Mouse (Mus musculus) embryonic stem cell, embryonic (primary cell): ENCODE data around the gene Mrm3.

Experiments
- CTCF ChIA-PET, 4 experiments: fragments of 300-600 bp in 2 of 4; fragments of 350-600 bp in 2 of 4; sonication (Branson Sonifier 250); formaldehyde crosslinking; loops; one replicate each; lab custom pipeline; 2022; ENCODE audit warnings: inconsistent platforms in 2 of 4; lab: Charles Lee
- POLR2A ChIA-PET, 4 experiments: fragments of 300-600 bp in 2 of 4; fragments of 350-600 bp in 2 of 4; sonication (Branson Sonifier 250); formaldehyde crosslinking; loops; one replicate each; lab custom pipeline; 2022; ENCODE audit warnings: antibody characterized with exemption in 4 of 4, inconsistent platforms in 1 of 4; lab: Charles Lee

Gene Mrm3

DNA sequence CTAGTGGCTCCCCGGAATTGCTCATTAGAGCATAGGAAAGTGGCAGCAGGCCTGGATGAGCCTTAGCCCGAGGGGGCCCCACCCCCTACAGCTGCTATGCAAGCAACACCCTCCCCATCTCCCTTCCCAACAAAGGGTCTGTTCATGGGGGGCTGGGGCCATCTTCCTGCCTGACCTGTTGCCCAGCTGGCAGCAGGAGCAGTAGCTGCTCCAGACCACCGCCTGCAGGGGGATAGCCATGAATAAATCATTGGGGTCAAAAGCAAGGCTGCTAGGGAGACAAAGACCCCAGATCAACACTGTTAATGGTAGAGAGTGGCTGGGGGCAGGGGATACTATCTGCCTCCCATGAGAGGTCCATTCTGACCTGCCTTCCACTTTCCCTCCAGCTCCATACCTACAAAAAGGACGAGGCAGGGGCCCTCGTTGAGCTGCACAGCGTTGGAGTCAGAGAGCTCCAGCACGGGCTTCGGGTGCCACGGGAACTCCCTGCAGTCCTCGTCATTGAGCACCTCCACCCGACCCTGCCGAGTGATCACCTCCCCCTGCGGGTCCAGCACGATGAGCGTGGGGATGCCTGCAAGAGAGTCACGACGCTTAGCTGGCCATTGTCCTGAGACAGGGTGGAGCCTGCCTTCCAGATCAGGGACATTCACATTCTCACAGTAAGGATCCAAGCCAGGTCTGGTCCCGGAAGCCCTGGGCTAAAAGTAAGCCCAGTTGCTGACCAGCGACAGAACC lies 19.3 kb downstream of the Mrm3 start:
- CTCF ChIA-PET = interaction anchor here (0.6 to 5.0 kb wide), 15 partner anchors 9 to 461 kb away, joined by 3 to 21 read pairs (median 4); partner anchors contain the start of genes Timm22 (in 2 of the 4) and Nxn (in 1 of the 4)
- POLR2A ChIA-PET = interaction anchor here (0.5 to 4.3 kb wide), 40 partner anchors 9 to 206 kb away, joined by 3 to 18 read pairs (median 4); partner anchors contain the start of genes Timm22 (in 2 of the 4) and Nxn (in 1 of the 4)

DNA sequence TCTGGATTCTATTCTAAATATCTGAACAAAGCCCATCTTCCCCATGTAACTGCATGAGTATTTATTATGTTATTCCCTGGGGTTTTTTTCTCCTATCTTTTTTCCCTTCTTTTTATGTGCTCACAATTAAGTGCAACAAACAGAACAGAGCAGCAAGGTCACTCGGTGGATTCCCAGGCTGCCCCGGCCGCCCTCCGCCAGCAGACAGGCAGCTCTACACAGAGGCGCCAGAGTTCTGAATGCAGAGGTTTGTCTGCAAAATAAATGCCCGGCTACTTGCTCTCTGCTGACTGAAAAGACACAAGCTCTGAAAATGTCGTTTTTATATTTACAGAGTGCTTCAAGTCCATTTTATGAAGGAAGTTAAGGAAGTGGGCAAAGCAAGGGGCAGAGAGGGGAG lies 24.0 kb downstream of the Mrm3 start:
- ChIA-PET POLR2A (interaction anchor here in 2 of 4 experiments (0.6 to 2.3 kb wide), 7 partner anchors 10 to 294 kb away, joined by 3 to 10 read pairs (median 5); partner anchors contain the start of genes Glod4 (in 1 of the 2) and Mrm3 (in 1 of the 2)), CTCF (interaction anchor here in 1 of 4 experiments (0.6 to 1.3 kb wide), 2 partner anchors 74 to 131 kb away, joined by 3 read pairs; partner anchors contain the start of gene Nxn)

DNA sequence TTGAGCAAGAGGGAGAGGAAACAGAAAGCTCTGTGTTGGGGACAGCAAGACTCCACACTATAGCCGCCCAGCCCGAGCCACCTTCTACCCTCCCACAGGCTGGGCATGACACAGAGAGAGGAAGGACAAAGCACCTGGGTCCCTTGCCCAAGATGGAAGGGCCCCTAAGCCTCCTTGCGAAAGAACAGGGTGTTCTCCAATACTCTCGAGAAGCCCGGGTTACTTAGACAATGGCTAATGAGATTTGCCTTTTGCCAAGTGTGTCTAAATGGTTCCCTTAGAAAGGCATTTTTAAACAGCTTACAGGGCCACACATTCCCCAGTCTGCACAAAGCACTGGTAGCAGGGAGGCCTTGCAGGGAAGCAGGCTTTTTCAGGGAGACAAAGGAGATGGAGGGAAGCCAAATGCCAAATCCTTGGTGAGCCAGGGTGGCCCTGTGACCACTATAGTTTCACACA lies 24.5 kb downstream of the Mrm3 start:
- CTCF ChIA-PET = interaction anchor here in 1 of 4 experiments (0.6 kb wide), 2 partner anchors 74 to 138 kb away, joined by 3 read pairs; partner anchors contain the start of gene Timm22
- POLR2A ChIA-PET = interaction anchor here in 3 of 4 experiments (0.7 to 2.3 kb wide), 12 partner anchors 8 to 125 kb away, joined by 3 to 10 read pairs (median 4); partner anchors contain the start of genes Glod4 (in 1 of the 3) and Mrm3 (in 1 of the 3)

DNA sequence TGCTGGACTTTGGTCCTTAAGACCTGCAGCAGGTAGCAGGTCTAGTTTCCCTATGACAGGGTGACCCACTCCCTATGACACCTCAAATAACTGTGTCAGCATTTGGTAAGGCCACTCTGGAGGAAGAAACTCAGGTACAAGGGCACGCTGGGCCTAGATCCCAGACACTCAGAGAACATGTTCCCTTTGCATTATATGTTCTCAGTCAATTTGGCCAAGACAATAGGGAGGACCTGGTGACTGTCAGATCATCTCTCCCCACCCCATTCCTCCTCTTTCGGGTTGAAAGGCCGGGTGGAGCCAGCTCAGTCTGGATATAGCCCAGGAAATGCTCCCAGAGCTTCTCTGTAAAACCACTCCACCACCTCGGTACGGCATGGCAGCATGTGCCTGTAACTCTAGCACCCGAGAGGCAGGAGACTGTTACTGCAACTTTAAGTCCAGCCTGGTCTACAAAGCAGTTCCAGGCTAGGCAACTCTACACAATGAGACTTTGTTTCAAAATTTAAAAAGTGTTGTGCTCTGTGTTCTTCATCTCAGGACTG lies 25.1 kb downstream of the Mrm3 start:
- ChIA-PET CTCF (interaction anchor here in 1 of 4 experiments (0.6 kb wide), 1 partner anchor 138 kb away, joined by 3 read pairs; the partner anchor contains the start of gene Timm22), POLR2A (interaction anchor here in 3 of 4 experiments (0.7 to 2.3 kb wide), 11 partner anchors 9 to 124 kb away, joined by 3 to 10 read pairs (median 4); partner anchors contain the start of genes Glod4 (in 1 of the 3) and Mrm3 (in 1 of the 3))

DNA sequence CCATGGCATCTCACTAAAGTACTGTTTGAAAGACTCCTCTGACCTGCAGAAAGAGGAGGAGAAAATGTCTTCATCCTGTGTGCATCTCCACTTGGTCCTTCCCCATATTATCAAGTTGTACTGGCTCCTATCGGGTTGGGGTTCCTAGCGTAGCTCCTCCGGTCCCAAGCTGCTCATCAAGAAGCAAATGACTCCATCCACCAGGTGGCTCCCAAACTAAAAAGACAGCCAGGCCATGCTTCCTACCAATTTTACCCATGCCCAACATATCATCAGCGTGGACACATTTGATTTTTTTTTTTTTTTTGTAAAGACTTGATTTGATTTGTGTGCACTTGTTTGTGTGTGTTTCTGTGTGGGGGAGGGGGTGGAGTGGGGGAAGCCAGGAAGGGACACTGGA lies 28.9 kb downstream of the Mrm3 start:
- ChIA-PET POLR2A (interaction anchor here in 3 of 4 experiments (0.6 to 4.4 kb wide), 18 partner anchors 9 to 1032 kb away, joined by 3 to 16 read pairs (median 4); partner anchors contain the start of gene Nxn (in 2 of the 3)), CTCF (interaction anchor here (0.6 to 2.7 kb wide), 57 partner anchors 8 to 1224 kb away, joined by 3 to 35 read pairs (median 5); partner anchors contain the start of genes Timm22 (in 4 of the 4), Nxn (in 3 of the 4) and Gemin4 (in 1 of the 4))

DNA sequence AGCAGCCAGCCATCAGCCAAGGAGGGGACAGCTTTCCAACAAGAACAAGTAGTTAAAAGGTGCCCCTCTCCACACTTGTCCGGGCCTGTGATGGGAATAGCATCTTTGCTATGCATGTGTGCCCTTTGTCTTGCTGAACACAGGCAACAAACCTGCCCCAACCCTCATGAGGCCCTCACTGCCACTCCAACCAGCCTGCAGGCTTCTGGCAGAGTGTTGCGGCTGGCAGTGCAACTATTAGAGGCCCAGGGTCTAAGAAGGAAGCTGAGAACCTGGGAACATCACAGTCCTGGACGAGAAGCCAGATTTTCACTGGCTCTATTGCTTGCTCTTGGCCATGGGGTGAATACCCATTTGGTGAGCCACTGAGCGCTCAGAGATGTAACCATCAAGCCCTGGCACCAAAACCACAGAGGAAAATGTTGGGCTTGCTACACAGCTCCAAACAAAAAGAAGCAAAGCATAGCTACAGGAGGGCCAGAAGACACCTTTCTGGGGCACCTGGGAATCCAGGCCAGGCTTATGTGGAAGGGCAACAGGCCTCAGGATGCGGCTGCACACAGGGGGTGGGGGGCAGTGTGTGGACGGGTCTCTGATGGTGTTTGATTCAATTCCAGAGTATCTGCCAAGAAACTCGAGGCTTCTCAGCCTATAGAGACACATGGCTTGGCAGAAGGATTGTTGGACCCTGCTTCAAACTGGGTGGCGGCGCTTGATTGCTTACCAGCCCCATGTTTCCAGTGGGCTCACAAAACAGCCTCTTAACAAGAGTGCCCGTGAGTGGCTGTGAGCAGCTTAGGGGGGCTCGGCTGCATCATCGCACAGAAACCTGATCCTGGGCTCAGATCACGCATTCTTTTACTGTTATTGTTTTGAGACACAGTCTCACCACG lies 35.7 kb downstream of the Mrm3 start:
- POLR2A ChIA-PET = interaction anchor here in 3 of 4 experiments (0.5 to 2.2 kb wide), 16 partner anchors 8 to 1389 kb away, joined by 3 to 9 read pairs (median 4); partner anchors contain the start of gene Nxn (in 1 of the 3)
- CTCF ChIA-PET = interaction anchor here (0.6 to 1.1 kb wide), 5 partner anchors 42 to 1478 kb away, joined by 3 to 4 read pairs (median 3); partner anchors contain the start of gene Timm22 (in 1 of the 4)

DNA sequence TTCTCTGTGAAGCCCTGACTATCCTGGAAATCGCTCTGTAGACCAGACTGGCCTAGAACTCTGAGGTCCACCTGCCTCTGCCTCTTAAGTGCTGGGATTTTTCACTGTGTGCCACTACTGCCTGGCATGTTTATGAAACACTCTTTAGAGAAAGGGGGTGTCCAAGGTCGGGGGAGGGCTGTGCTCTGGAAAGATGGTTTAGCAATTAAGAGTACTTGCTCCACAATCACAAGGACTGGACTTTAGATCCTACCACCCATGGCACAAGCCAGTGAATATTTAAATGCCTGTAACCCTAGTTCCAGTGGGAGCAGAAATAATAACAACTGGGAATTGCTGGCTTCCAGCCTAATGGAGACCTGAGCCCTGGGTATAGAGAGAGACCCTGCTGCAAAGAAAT lies 36.5 kb downstream of the Mrm3 start:
- CTCF ChIA-PET = interaction anchor here in 1 of 4 experiments (0.7 kb wide), 1 partner anchor 1477 kb away, joined by 3 read pairs; no protein-coding TSS in a partner anchor
- POLR2A ChIA-PET = interaction anchor here in 3 of 4 experiments (0.6 to 1.7 kb wide), 7 partner anchors 8 to 1388 kb away, joined by 3 to 8 read pairs (median 4); partner anchors contain the start of gene Nxn (in 1 of the 3)

DNA sequence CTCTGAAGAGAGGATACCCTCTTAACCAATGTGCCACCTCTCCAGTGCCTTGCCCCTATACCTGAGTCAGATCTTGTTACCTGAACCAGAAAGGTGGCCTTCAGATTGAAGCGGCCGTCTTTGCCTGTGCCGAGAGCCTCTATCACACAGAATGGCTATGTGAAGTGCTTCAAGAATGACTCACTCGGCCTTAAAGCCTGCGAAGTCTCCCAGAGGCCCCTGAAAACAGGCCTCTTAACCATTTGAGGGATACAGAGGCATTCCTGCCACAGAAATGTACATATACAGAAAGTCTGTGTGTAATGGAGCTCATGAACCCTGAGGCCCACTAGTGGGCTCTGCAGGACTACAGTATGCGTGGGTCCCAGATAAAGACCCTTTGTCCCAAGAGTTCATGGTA lies 40.3 kb downstream of the Mrm3 start:
- CTCF ChIA-PET = interaction anchor here (0.6 to 1.8 kb wide), 9 partner anchors 11 to 253 kb away, joined by 3 to 7 read pairs (median 3); no protein-coding TSS in a partner anchor
- POLR2A ChIA-PET = interaction anchor here in 2 of 4 experiments (0.8 to 6.6 kb wide), 12 partner anchors 9 to 115 kb away, joined by 3 to 73 read pairs (median 4); partner anchors contain the start of genes Dbil5 (in 1 of the 2), Gemin4 (in 1 of the 2) and Nxn (in 1 of the 2)

DNA sequence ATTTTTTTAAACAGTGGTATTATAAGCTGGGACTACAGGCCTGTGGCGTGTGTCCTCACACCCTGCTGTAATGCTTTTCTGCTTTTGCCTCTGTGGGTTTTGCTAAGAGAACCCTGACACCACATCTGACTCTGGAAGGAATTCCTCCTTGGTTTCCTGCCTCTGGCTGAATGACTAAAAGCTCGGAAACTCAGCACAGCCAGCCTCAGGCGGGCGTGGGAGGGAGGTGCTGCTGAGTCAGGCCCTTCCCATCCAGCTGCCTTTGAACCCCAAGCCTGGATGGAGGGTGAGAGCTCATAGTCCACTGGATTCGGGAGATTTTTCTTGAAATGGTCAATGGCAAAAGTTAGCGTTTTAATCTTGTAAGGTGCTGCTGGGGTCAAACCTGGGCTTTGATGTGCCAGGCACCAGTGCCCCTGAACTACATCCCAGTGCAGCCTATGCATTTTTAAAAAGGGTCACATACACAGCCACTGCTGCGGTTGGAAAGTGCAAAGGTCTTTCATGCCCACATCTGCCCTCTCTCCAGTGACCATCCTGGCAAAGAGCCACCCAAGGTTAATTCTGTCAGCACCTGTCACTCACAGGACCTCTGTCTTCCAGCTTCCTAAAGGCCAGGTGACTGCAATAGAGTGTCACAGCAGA lies 42.0 kb downstream of the Mrm3 start:
- ChIA-PET POLR2A (interaction anchor here (0.8 to 6.6 kb wide), 27 partner anchors 9 to 128 kb away, joined by 3 to 73 read pairs (median 4); partner anchors contain the start of gene Nxn (in 1 of the 4)), CTCF (interaction anchor here in 1 of 4 experiments (0.7 to 2.6 kb wide), 4 partner anchors 11 to 101 kb away, joined by 3 to 7 read pairs (median 4); no protein-coding TSS in a partner anchor)

DNA sequence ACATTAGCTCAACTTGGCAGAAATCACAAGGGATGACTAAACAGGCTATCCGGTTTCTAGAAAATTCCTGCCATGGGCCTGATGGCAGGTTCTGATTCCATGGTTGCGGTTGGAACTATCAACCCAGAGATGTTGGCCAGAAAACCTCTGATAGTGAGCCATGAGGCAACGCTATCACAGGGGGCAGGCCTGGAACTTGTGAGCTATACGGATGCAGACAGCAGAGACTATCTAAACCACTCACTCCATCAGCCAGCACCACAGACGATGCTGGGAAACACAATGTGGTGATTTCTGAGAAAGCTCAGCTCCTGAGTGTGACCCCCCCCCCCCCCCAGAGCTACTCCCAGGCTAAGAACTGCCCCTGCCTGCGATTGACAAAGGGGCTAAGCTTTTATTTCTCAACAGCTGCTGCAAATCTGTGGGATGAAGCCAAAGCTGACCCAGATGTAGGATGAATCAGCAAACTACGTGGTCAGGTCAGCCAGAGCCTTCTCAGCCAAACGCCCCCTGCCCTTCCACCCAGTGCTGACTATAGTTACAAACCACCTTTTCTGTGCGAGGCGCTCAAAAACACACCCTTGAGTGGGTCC lies 43.1 kb downstream of the Mrm3 start:
- ChIA-PET POLR2A (interaction anchor here (0.6 to 7.2 kb wide), 68 partner anchors 8 to 825 kb away, joined by 3 to 73 read pairs (median 4); partner anchors contain the start of genes Timm22 (in 2 of the 4), Glod4 (in 1 of the 4), Mrm3 (in 1 of the 4) and Nxn (in 1 of the 4)), CTCF (interaction anchor here (0.6 to 3.3 kb wide), 16 partner anchors 10 to 872 kb away, joined by 3 to 11 read pairs (median 4); no protein-coding TSS in a partner anchor)

DNA sequence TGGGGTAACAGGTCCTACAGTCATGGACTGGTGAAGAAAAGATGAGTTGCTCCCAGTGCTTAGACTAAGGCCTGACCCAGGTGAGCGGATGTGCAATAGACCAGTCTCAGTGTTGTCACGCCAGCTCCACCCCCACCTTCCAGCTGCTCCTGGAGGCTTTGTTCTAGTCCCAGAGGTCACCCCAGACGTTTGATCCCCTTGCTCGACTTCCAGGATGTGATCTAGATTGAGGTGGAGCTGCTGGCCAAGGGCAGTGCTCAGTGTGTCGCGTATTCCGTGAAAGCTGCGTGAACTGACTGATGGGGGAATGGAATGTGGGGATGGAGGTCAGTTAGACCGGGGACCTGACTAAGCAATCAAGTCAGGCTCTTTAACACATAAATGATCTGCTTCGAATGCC lies 43.8 kb downstream of the Mrm3 start:
- POLR2A ChIA-PET = interaction anchor here (0.6 to 7.2 kb wide), 74 partner anchors 7 to 826 kb away, joined by 3 to 73 read pairs (median 4); partner anchors contain the start of genes Glod4 (in 2 of the 4), Mrm3 (in 2 of the 4), Timm22 (in 2 of the 4) and Nxn (in 1 of the 4)
- CTCF ChIA-PET = interaction anchor here (0.6 to 3.3 kb wide), 18 partner anchors 11 to 1631 kb away, joined by 3 to 11 read pairs (median 4); partner anchors contain the start of gene Timm22 (in 1 of the 4)

DNA sequence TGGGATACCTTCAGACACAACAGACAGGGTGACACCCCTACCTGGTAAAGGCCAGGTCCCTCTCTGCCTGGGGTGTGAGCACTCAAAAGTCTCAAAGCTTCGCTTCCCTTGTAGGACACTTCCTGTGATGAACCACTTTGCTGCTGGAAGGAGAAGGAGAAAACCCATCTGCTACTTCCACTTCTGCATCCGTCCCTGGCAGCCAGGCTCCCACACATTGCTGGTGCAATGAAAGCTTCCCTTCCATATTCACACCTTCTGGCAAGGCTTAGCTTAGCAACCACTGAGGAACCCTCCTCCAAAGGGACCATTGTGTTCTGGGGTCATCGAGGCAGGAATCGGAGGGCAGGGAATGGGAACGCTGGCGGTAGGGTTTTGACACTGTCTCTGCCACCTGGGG lies 45.1 kb downstream of the Mrm3 start:
- POLR2A ChIA-PET = interaction anchor here in 3 of 4 experiments (0.6 to 7.2 kb wide), 13 partner anchors 10 to 110 kb away, joined by 3 to 73 read pairs (median 4); partner anchors contain the start of gene Nxn (in 1 of the 3)
- CTCF ChIA-PET = interaction anchor here in 2 of 4 experiments (1.1 to 3.3 kb wide), 3 partner anchors 10 to 99 kb away, joined by 3 to 11 read pairs (median 4); no protein-coding TSS in a partner anchor

DNA sequence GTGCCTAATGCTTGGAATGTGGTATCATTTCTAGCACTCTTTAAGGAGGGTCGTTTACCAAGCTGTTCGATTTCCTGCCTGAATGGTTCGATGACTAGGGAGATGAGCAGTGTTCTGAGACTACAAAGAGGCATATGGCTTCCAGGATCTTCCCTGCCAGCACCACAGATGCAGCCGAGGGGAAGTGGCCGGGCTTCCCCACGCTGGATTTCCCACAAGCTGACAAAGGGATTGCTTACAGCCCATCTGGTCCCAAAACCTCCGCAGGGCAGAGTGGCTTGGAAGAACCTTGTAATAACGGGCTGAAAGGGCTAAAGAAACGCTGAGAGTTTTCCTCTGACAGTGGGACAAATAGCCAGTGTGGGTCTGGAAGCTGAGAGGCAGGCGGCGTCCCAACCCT lies 46.9 kb downstream of the Mrm3 start:
- POLR2A ChIA-PET = interaction anchor here in 3 of 4 experiments (0.6 to 7.2 kb wide), 13 partner anchors 9 to 76 kb away, joined by 3 to 44 read pairs (median 4); no protein-coding TSS in a partner anchor

DNA sequence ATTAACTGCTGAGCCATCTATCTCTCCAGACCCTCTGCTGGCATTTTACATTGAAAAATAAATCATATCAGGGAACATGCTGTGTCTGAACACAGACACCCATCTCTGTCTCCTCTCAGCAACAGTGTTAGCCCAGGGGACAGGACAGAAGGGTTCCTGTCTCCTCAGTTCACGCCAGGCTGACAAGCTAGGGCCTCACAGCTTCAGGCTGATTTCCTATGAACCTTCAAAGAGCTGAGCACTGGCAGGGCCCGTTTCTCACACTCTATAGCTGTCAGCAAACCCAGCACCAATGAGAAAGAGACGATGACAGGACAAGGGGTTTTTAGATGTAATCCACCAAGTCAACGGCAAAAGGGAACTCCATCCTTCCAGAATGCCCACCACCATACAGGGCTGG lies 48.4 kb downstream of the Mrm3 start:
- CTCF ChIA-PET = interaction anchor here in 2 of 4 experiments (0.7 to 1.4 kb wide), 3 partner anchors 11 to 74 kb away, joined by 3 to 5 read pairs (median 4); partner anchors contain the start of genes Dbil5 (in 1 of the 2) and Gemin4 (in 1 of the 2)
- POLR2A ChIA-PET = interaction anchor here in 3 of 4 experiments (0.9 to 7.2 kb wide), 12 partner anchors 9 to 115 kb away, joined by 3 to 44 read pairs (median 3); partner anchors contain the start of gene Timm22 (in 1 of the 3)

More for the DNA sequence above, 46.9 kb downstream of the Mrm3 start:
- CTCF ChIA-PET = interaction anchor here in 2 of 4 experiments (0.6 to 2.1 kb wide), 4 partner anchors 9 to 597 kb away, joined by 3 to 8 read pairs (median 4); no protein-coding TSS in a partner anchor
